Mouse (Mus musculus) inflammation-experienced regulatory T-cells (primary cell): Measurements from ENCODE around the gene Bud23. TPM values are rescaled to one million over a fixed set of nuclear protein-coding genes. Genes with fewer than 3 reads are reported as not detected.

Experiments used
- polyA plus RNA-seq, 2 experiments: library from polyadenylated mRNA; unstranded; fragments of 100-300 nt; shearing (Covaris generic); gene quantifications; one replicate each; pipeline ENCODE4 v1.2.1; 2017

Bud23 gene
- polyA plus RNA-seq, result 100 to 1,000 TPM; 106 to 121 TPM

GRCm38 (mm10) chr5:135064909-135065446 lies at the start of gene Bud23:
Gene Bud23, minus strand, starts transcription at chr5:135064959.

GRCm38 (mm10) chr5:135089653-135090052 lies 24.9 kb upstream of the Bud23 start, which contains the start of gene Mlxipl:
Gene Mlxipl, plus strand, starts transcription at chr5:135089890.

GRCm38 (mm10) chr5:135077564-135078481 lies 13.1 kb upstream of the Bud23 start, which contains the start of gene Vps37d:
Gene Vps37d, minus strand, starts transcription at chr5:135078266.

GRCm38 (mm10) chr5:135063629-135064381 lies 954 bp downstream of the Bud23 start, which contains the start of gene Dnajc30:
Gene Dnajc30, plus strand, starts transcription at chr5:135064202.

GRCm38 (mm10) chr5:135023344-135024173 lies 41.2 kb downstream of the Bud23 start, which contains the start of gene Stx1a:
Gene Stx1a, plus strand, starts transcription at chr5:135023482.

GRCm38 (mm10) chr5:135008671-135009589 lies 55.8 kb downstream of the Bud23 start, which contains the start of gene Abhd11:
Gene Abhd11, plus strand, starts transcription at chr5:135009152.

Other genes starting within 250 kb of the Bud23 start
- gene Tmem270, start 158.2 kb downstream of the Bud23 start, polyA plus RNA-seq, result not detected
- not detected for gene Cldn13, start 149.4 kb downstream of the Bud23 start, polyA plus RNA-seq
- gene Mettl27, start 132.6 kb downstream of the Bud23 start, polyA plus RNA-seq, result 10 to 100 TPM in 1 of 2 experiments, 1 to 10 TPM in 1; 8.9 to 11.3 TPM
- gene Cldn4, start 118.0 kb downstream of the Bud23 start, polyA plus RNA-seq, result under 1 TPM in 1 of 2 experiments, not detected in 1; 0.11 TPM
- gene Cldn3, start 78.7 kb downstream of the Bud23 start, polyA plus RNA-seq, result 1 to 10 TPM in 1 of 2 experiments, not detected in 1; 1.4 TPM
- gene Abhd11, start 55.8 kb downstream of the Bud23 start, polyA plus RNA-seq, result 10 to 100 TPM; 65.6 to 77.7 TPM
- 10 to 100 TPM; 17.8 to 18.6 TPM for gene Stx1a, start 41.5 kb downstream of the Bud23 start, polyA plus RNA-seq
- 10 to 100 TPM; 15.5 to 16.3 TPM for gene Dnajc30, start 757 bp downstream of the Bud23 start, polyA plus RNA-seq
- 1 to 10 TPM in 1 of 2 experiments, under 1 TPM in 1; 0.17 to 1.8 TPM for gene Vps37d, start 13.3 kb upstream of the Bud23 start, polyA plus RNA-seq
- gene Mlxipl, start 24.9 kb upstream of the Bud23 start, polyA plus RNA-seq, result 1 to 10 TPM in 1 of 2 experiments, under 1 TPM in 1; 0.34 to 1.3 TPM
- gene Tbl2, start 84.7 kb upstream of the Bud23 start, polyA plus RNA-seq, result 10 to 100 TPM; 18.3 to 26.6 TPM
- gene Bcl7b, start 103.3 kb upstream of the Bud23 start, polyA plus RNA-seq, result 100 to 1,000 TPM in 1 of 2 experiments, 10 to 100 TPM in 1; 79.4 to 103 TPM
- gene Baz1b, start 122.3 kb upstream of the Bud23 start, polyA plus RNA-seq, result 10 to 100 TPM; 47.8 to 58.8 TPM
- gene Fzd9, start 186.3 kb upstream of the Bud23 start, polyA plus RNA-seq, result under 1 TPM in 1 of 2 experiments, not detected in 1; 0.20 TPM